Mouse (Mus musculus) thymus, adult 2 months (tissue): ENCODE data around the gene 4921536K21Rik.

Source experiments
- CTCF ChIP-seq: fragments of 200-500 bp; IDR thresholded peaks from 2 replicates; pipeline ENCODE4 v1.5.1; 2012; ENCODE audit warnings: mild to moderate bottlenecking, control low read depth, low read length, moderate library complexity, borderline replicate concordance; ENCODE audit not compliant: control insufficient read depth, poor library complexity, insufficient read depth; ENCODE audit errors: extremely low read depth
- POLR2A ChIP-seq: fragments of 200-500 bp; IDR thresholded peaks from 2 replicates; pipeline ENCODE4 v1.6.1; 2012; ENCODE audit warnings: mild to moderate bottlenecking, low read length, control low read depth, moderate library complexity; ENCODE audit not compliant: control insufficient read depth, poor library complexity, insufficient read depth; ENCODE audit errors: extremely low read depth

DNA sequence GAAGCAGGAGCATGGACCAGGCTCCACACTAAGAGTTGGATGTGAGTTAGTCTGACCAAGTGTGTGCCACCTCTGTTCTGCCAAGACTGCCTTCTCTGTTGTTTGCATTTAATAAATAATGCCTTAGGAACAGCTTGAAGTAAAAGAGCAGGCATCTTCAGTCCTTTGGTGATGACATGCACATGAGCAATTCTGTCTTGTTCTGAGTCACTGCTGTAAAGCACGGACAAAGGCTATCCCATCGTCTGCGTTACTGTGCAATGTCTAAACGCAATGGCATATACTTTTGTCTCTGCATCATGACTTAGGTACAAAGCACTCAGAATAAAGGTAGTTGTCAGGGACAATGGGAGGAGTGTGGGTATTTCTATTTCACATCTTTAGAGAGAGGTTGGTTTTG is 35.1 kb downstream of the 4921536K21Rik start:
- TF ChIP-seq CTCF = no peak
- TF ChIP-seq POLR2A = no peak
